Mouse (Mus musculus): Measurements from ENCODE around the gene Pex14. TPM values are rescaled to one million over a fixed set of nuclear protein-coding genes. Genes with fewer than 3 reads are reported as not detected.

Gene Pex14
- 22.0 and 27.1 TPM in 2 replicates for polyA plus RNA-seq (2012; rRNA removed)

DNA sequence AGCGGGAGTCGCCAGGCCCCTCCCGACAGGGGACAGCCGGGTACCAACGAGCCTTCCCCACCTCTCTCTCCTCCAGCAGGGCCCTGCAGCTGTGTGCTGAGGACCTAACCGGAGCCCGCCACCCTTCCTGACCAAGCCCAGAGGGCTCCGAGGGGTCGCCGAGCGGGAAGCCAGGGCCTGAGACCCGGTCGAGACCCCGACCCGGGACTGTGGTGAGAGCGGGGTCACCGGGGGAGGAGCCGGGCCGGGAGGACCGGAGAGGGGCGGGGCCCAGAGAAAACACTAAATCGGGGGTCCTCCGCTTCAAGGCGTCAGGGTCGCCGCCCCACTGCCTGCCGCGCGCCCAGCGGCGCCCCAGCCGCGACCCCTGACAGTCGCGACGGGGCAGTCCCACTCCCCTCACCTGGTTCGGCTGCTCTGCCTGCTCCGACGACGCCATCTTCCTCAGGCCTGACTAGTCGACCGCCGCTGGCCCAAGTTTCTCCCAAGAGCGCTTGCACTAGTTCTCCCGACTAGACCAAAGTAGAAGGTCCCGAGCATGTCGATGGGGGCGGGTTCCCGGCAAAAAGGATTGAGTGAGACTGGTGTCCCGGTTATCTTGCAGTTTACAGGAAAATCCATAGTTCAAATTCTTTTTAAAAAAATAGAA, at the start of gene Pex14:
Gene Pex14, minus strand, starts transcription at position 508 of the 649 bp plus-strand sequence.

DNA sequence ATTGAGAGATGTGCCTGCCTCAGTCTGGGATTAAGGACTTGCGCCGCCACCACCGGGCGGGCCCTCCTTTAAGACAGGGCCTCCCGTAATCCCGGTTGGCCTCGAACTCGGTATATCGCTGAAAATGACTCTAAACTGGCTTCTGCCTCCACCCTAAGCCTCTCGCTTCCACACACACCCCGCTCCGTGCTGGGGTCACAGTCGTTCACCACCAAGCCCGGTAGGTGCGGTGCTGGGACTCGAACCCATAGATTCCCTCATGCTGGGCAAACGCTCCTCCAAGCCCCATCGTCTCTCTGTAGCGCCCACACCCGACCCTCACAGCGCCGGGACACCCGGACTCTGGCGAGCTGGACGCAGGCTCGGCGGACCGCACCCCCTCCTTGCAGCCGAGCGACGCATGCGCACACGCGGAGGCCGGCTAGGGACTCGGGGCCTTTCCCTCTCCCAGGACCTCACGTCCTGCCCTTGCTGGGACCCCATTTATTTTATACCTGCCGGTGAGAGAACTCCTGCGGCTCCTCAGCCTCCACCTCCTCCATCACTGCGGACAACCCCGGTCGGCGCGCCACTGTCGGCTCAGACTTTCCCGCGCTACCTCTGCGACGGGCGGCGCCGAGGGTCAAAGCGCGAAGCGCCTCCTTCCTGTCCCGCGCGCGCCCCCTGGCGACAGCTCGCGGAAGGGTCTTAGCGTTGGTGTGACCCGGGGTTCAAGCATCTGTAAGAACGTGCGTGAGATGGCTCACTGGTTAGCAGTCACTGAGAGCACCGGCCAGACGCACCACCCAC, 37.5 kb upstream of the Pex14 start, which contains the start of gene Cenps:
Gene Cenps, minus strand, starts transcription at position 648 of the 789 bp plus-strand sequence.

DNA sequence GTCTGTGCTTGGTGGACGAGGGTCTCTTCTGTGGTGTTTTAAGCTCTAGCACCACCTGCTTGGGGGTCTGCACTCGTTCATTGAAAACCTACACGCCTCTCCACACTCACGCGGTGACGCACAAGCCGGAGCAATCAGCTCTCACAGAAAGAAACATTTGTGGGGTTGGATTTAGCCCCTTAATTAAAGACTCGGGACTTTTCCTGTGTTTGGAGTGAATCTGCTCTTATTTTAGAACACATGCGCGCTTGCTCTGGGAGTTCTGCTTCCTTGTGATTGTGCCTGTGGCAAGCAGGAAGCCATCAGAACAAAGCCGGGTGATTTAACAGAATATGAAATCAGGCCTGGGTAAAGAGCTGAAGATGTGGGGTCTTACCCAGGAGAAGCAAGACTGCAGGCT, 27.0 kb upstream of the Pex14 start, which contains the start of gene Cort:
Gene Cort, minus strand, starts transcription at position 101 of the 400 bp plus-strand sequence.

DNA sequence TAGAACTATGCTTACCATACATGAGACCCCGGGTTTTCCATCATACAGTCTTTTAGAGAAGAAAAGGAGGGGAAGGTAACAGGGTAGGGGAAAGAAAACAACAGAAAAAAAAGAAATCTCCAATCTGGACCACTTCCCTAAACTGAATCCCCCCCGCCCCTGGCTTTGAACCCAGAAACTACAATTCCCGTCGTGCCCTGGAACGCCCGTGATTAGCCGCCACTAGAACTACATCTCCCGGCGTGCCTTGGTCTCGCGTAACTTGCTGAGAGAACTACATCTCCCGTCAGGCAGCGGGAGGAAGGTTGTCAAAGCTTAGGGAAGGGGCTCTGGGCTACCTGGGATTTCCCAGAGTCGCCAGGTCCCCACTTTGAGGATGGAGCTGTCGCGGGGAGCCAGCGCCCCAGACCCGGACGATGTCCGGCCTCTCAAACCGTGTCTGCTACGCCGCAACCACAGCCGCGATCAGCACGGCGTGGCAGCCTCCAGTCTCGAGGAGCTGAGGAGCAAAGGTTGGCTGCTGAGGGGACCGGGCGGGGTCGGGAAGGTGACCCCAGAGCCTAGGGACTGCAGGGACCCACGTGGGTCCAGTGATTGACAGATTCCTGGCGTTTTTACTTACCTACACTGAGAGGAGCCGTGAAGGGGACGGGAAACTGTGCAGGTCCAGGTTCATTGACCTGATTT, 4.3 kb upstream of the Pex14 start, which contains the start of gene Dffa:
Gene Dffa, plus strand, starts transcription at position 272 of the 687 bp plus-strand sequence.

Other genes starting within 250 kb of the Pex14 start
- gene Dffa, start 4.3 kb upstream of the Pex14 start, polyA plus RNA-seq (2012; rRNA removed), result 13.3 and 15.0 TPM in 2 replicates
- gene Cort, start 26.9 kb upstream of the Pex14 start, polyA plus RNA-seq (2012; rRNA removed), result 0.06 TPM in 1 of 2 replicates, not detected in the other
- 5.8 TPM in 2 replicates for gene Cenps, start 37.8 kb upstream of the Pex14 start, polyA plus RNA-seq (2012; rRNA removed)
- gene Pgd, start 66.9 kb upstream of the Pex14 start, polyA plus RNA-seq (2012; rRNA removed), result 67.5 and 67.7 TPM in 2 replicates
- 6.9 and 7.0 TPM in 2 replicates for gene Kif1b, start 207.8 kb upstream of the Pex14 start, polyA plus RNA-seq (2012; rRNA removed)

Data from liver, embryonic 18 days (tissue).